Comparison of ENCODE assay signal across 12 mouse cellular contexts in the genomic region with DNA sequence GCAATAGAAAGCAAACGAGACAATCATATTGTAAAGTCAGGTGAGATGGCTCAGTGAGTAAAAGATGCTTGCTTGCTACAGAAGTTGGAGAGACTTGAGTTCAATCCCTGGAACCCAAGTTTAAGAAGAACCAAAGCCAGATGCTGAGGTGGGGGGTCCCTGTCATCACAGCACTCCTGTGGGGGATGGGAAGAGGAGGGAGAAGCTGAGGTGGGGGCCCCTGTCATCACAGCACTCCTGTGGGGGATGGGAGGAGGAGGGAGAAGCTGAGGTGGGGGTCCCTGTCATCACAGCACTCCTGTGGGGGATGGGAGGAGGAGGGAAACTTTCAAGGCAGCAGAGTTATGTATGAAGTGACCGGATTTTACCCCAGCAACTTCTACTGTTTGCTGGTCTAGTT. TPM values are rescaled to one million over a fixed set of nuclear protein-coding genes. Genes with fewer than 3 reads are reported as not detected.
DNase-seq lines count a peak whose midpoint lies in the region; ATAC-seq and TF ChIP-seq lines count a peak whose summit lies in the region.
"Had no signal": no experiment of that assay in that cellular context is flagged by ENCODE, and none has a peak within 500 bp of the region (broad histone marks: within the 10 kb centered on the region; RNA-seq: fewer than 3 reads in every experiment).

No protein-coding gene starts in this region.

- no peak for TF ChIP-seq POLR2A in myocyte (IDR thresholded peaks at IDR 0.05; ENCODE audit: insufficient read length, low read depth)

- no peaks in the 10 kb centered on the region for H3K79me2 ChIP-seq in myocyte (ENCODE audit: control insufficient read depth, insufficient read depth)

- TF ChIP-seq CTCF in gastrocnemius, adult 2 months (IDR thresholded peaks at IDR 0.05), result no peak
- no peak for TF ChIP-seq CTCF in layer of hippocampus, adult 2 months (conservative IDR thresholded peaks at IDR 0.05)
- TF ChIP-seq CTCF in stomach, postnatal 0 days (IDR thresholded peaks at IDR 0.05; ENCODE audit: low read depth), result no peak

- H3K9me3 ChIP-seq in forebrain, embryonic 15.5 days, result no peaks in the 10 kb centered on the region
- no peaks in the 10 kb centered on the region for H3K9me3 ChIP-seq in stomach, postnatal 0 days (ENCODE audit: control insufficient read depth, low read length)
- H3K9me3 ChIP-seq: stomach, embryonic 15.5 days had no signal

- no peaks in the 10 kb centered on the region for H3K36me3 ChIP-seq in forebrain, embryonic 15.5 days
- no peaks in the 10 kb centered on the region for H3K36me3 ChIP-seq in myocyte (ENCODE audit: control insufficient read depth, insufficient read depth)
- H3K36me3 ChIP-seq in stomach, postnatal 0 days (ENCODE audit: control insufficient read depth, insufficient read depth, low read length), result no peaks in the 10 kb centered on the region
- H3K36me3 ChIP-seq: stomach, embryonic 15.5 days had no signal

- H3K27me3 ChIP-seq in forebrain, embryonic 15.5 days, result no peaks in the 10 kb centered on the region
- H3K27me3 ChIP-seq in myocyte (ENCODE audit: control insufficient read depth, insufficient read depth, insufficient read length), result no peaks in the 10 kb centered on the region
- H3K27me3 ChIP-seq in stomach, postnatal 0 days (ENCODE audit: control insufficient read depth, insufficient read depth, low read length), result no peaks in the 10 kb centered on the region
- H3K27me3 ChIP-seq: stomach, embryonic 15.5 days had no signal

- peak overlapping the region; percentile 70 for H3K4me3 ChIP-seq in gastrocnemius, adult 2 months
- H3K4me3 ChIP-seq in layer of hippocampus, adult 2 months, result peak overlapping the region; percentile 43; the same call in 1 of the 2 replicates
- no peak overlapping the region for H3K4me3 ChIP-seq in forebrain, embryonic 15.5 days
- H3K4me3 ChIP-seq in myocyte, result no peak overlapping the region
- no peak overlapping the region for H3K4me3 ChIP-seq in stomach, postnatal 0 days (ENCODE audit: low read depth, low read length)

- H3K9ac ChIP-seq in forebrain, embryonic 15.5 days (replicated peaks), result no peak overlapping the region
- no peak overlapping the region for H3K9ac ChIP-seq in stomach, postnatal 0 days (ENCODE audit: low read length)

- no peak for TF ChIP-seq EP300 in stomach, postnatal 0 days (optimal IDR thresholded peaks at IDR 0.05)

- H3K4me2 ChIP-seq in forebrain, embryonic 15.5 days (replicated peaks), result no peak overlapping the region
- peak overlapping the region; percentile 65 for H3K4me2 ChIP-seq in myocyte (ENCODE audit: low read depth)
- H3K4me2 ChIP-seq in stomach, postnatal 0 days (replicated peaks; ENCODE audit: low read depth), result no peak overlapping the region

- 53% methylated on average over 2 of the region's 2 CpGs for WGBS in forebrain, embryonic 15.5 days
- WGBS in stomach, postnatal 0 days, result 42% methylated on average over 2 of the region's 2 CpGs

- intact Hi-C loops in gastrocnemius, adult 2 months (cut with DNase I), result no loop called here
- intact Hi-C loops in gastrocnemius, postnatal 36 days (cut with DNase I), result no loop called here

- ATAC-seq in forebrain, embryonic 15.5 days (replicated peaks), result peak; percentile 6; the same call in 1 of the 2 replicates
- no peak for ATAC-seq in stomach, postnatal 0 days (ENCODE audit: low FRiP score, low TSS enrichment)
- ATAC-seq: CD4-positive, CD25-positive, alpha-beta regulatory T cell, adult 4 months had no signal

- DNase-seq in gastrocnemius, adult 2 months, result no peak
- DNase-seq in gastrocnemius, postnatal 36 days, result no peak
- no peak for DNase-seq in layer of hippocampus, adult 2 months (ENCODE audit: low spot score in 2 of 2)
- DNase-seq in layer of hippocampus, postnatal 10 days (ENCODE audit: low spot score in 2 of 2), result no peak
- no peak for DNase-seq in thymus, postnatal 0 days (ENCODE audit: low spot score)
- no peak for DNase-seq in stomach, postnatal 0 days (ENCODE audit: low spot score)
- DNase-seq: gastrocnemius, postnatal 10 days; liver, postnatal 0 days had no signal

- H3ac ChIP-seq in myocyte (ENCODE audit: control insufficient read depth, insufficient read length), result no peak overlapping the region

- no peak overlapping the region for H3K27ac ChIP-seq in gastrocnemius, adult 2 months
- H3K27ac ChIP-seq in layer of hippocampus, adult 2 months, result peak overlapping the region; percentile 90
- peak overlapping the region; percentile 65 for H3K27ac ChIP-seq in forebrain, embryonic 15.5 days (replicated peaks)
- H3K27ac ChIP-seq in stomach, postnatal 0 days (replicated peaks), result no peak overlapping the region
- H3K27ac ChIP-seq: stomach, embryonic 15.5 days had no signal

- peaks cover 7% of the 10 kb centered on the region for H3K4me1 ChIP-seq in forebrain, embryonic 15.5 days
- H3K4me1 ChIP-seq in stomach, postnatal 0 days (replicated peaks; ENCODE audit: control insufficient read depth, insufficient read depth), result no peaks in the 10 kb centered on the region; the same call in 1 of the 2 replicates

TF ChIP-seq in myocyte, 11 proteins besides CTCF, POLR2A, EP300 and RAD21:
- TF ChIP-seq E2F4 (IDR thresholded peaks at IDR 0.05; ENCODE audit: insufficient read depth) (no peak), TCF12 (IDR thresholded peaks at IDR 0.05; ENCODE audit: insufficient read depth, poor library complexity, severe bottlenecking) (no peak), POLR2AphosphoS2 (IDR thresholded peaks at IDR 0.05; ENCODE audit: insufficient read length, low read depth) (no peak), MYOD1 (IDR thresholded peaks at IDR 0.05; ENCODE audit: control insufficient read depth in 1 of 3, insufficient read length in 2 of 3, low read depth in 2 of 3) (no peak), USF1 (IDR thresholded peaks at IDR 0.05; ENCODE audit: low read depth) (no peak), REST (IDR thresholded peaks at IDR 0.05; ENCODE audit: insufficient read depth, insufficient read length) (no peak), MAX (IDR thresholded peaks at IDR 0.05; ENCODE audit: low read depth) (no peak), SRF (IDR thresholded peaks at IDR 0.05; ENCODE audit: control insufficient read depth, insufficient read length, low read depth) (no peak), CEBPB (IDR thresholded peaks at IDR 0.05; ENCODE audit: insufficient read depth, poor library complexity, severe bottlenecking) (no peak), MYOG (IDR thresholded peaks at IDR 0.05; ENCODE audit: control insufficient read depth in 1 of 3, insufficient read depth in 1 of 3, insufficient read length in 2 of 3, low read depth in 2 of 3) (no peak), TCF3 (IDR thresholded peaks at IDR 0.05; ENCODE audit: insufficient read length, low read depth) (no peak)

RNA-seq across cellular contexts. Expression of a gene that starts 15.0 kb away (rescaled TPM):
- total RNA-seq in gastrocnemius, adult 2 months (2021), result 10 to 100 TPM; 33.7 to 36.5 TPM
- total RNA-seq in gastrocnemius, postnatal 36 days (2021), result 10 to 100 TPM; 31.0 to 38.0 TPM
- total RNA-seq in layer of hippocampus, adult 2 months (2021), result 10 to 100 TPM; 96.5 to 97.1 TPM
- total RNA-seq in layer of hippocampus, postnatal 10 days (2021), result 100 to 1,000 TPM; 103 to 111 TPM
- 110 and 113 TPM in 2 replicates for polyA plus RNA-seq in forebrain, embryonic 15.5 days (2015; fragmentation: Nextera tagmentation; extraction: Ambion mirVana)
- 70.9 TPM for polyA plus RNA-seq in myocyte (2012; fragmentation: generic; extraction: Trizol)
- 43.0 and 51.4 TPM in 2 replicates for polyA plus RNA-seq in thymus, postnatal 0 days (2015; fragmentation: Nextera tagmentation; extraction: Ambion mirVana)
- polyA plus RNA-seq in stomach, postnatal 0 days (2015; fragmentation: Nextera tagmentation; extraction: Ambion mirVana), result 35.7 TPM in 2 replicates

RNA-seq across cellular contexts. Expression of a gene that starts 33.6 kb away (rescaled TPM):
- total RNA-seq in gastrocnemius, adult 2 months (2021), result 10 to 100 TPM; 17.1 TPM
- 10 to 100 TPM; 11.9 to 15.0 TPM for total RNA-seq in gastrocnemius, postnatal 36 days (2021)
- 10 to 100 TPM; 51.4 to 56.1 TPM for total RNA-seq in layer of hippocampus, adult 2 months (2021)
- total RNA-seq in layer of hippocampus, postnatal 10 days (2021), result 10 to 100 TPM; 46.1 to 52.7 TPM
- 57.9 and 60.1 TPM in 2 replicates for polyA plus RNA-seq in forebrain, embryonic 15.5 days (2015; fragmentation: Nextera tagmentation; extraction: Ambion mirVana)
- polyA plus RNA-seq in myocyte (2012; fragmentation: generic; extraction: Trizol), result 29.1 TPM
- polyA plus RNA-seq in thymus, postnatal 0 days (2015; fragmentation: Nextera tagmentation; extraction: Ambion mirVana), result 61.8 and 64.1 TPM in 2 replicates
- polyA plus RNA-seq in stomach, postnatal 0 days (2015; fragmentation: Nextera tagmentation; extraction: Ambion mirVana), result 24.4 and 26.4 TPM in 2 replicates

RNA-seq across cellular contexts. Expression of a gene that starts 57.3 kb away (rescaled TPM):
- 1 to 10 TPM; 7.3 to 7.9 TPM for total RNA-seq in gastrocnemius, adult 2 months (2021)
- 1 to 10 TPM; 6.5 to 6.7 TPM for total RNA-seq in gastrocnemius, postnatal 36 days (2021)
- 10 to 100 TPM; 19.2 to 25.6 TPM for total RNA-seq in layer of hippocampus, adult 2 months (2021)
- 10 to 100 TPM; 26.3 to 30.5 TPM for total RNA-seq in layer of hippocampus, postnatal 10 days (2021)
- polyA plus RNA-seq in forebrain, embryonic 15.5 days (2015; fragmentation: Nextera tagmentation; extraction: Ambion mirVana), result 24.7 and 26.5 TPM in 2 replicates
- 14.3 TPM for polyA plus RNA-seq in myocyte (2012; fragmentation: generic; extraction: Trizol)
- polyA plus RNA-seq in thymus, postnatal 0 days (2015; fragmentation: Nextera tagmentation; extraction: Ambion mirVana), result 92.2 and 93.4 TPM in 2 replicates
- polyA plus RNA-seq in stomach, postnatal 0 days (2015; fragmentation: Nextera tagmentation; extraction: Ambion mirVana), result 50.9 and 53.9 TPM in 2 replicates

Comparison
In these comparisons a context has a peak if more than half of its experiments do, and no peak if none do; other contexts are left out.
1. H3K27ac ChIP-seq: peak in layer of hippocampus, adult 2 months (single experiment) and forebrain, embryonic 15.5 days (single experiment); none in gastrocnemius, adult 2 months (single experiment) and stomach, postnatal 0 days (single experiment).
2. H3K4me3 ChIP-seq: peak in gastrocnemius, adult 2 months (single experiment) and layer of hippocampus, adult 2 months (single experiment); none in forebrain, embryonic 15.5 days (single experiment), myocyte (single experiment) and stomach, postnatal 0 days (single experiment).